Mouse (Mus musculus) kidney, postnatal 36 days (tissue): ENCODE measurements around the gene Pot1a.

Experiments
- DNase-seq, 2 experiments: peaks; one replicate each; pipeline ENCODE4 v3.0.0; 2021 to 2022; ENCODE audit warnings: mixed read lengths in 2 of 2

Gene Pot1a

GRCm38 (mm10) chr6:25808806-25809495 lies at the start of gene Pot1a:
Gene Pot1a, minus strand, starts transcription at chr6:25809246.
- DNase-seq, result peak; percentile 97 to 98

GRCm38 (mm10) chr6:25836261-25836660 lies 27.2 kb upstream of the Pot1a start:
- no peak for DNase-seq

GRCm38 (mm10) chr6:25806021-25806420 lies 3.0 kb downstream of the Pot1a start:
- DNase-seq, result no peak

GRCm38 (mm10) chr6:25802269-25802668 lies 6.8 kb downstream of the Pot1a start:
- peak in 1 of 2 experiments; percentile 16 for DNase-seq

- DNase-seq, result no peak
Measured at GRCm38 (mm10) chr6:25801230-25801629, 7.8 kb downstream of the Pot1a start.

GRCm38 (mm10) chr6:25768238-25768637 lies 40.8 kb downstream of the Pot1a start:
- DNase-seq, result peak; percentile 4 to 7

- no peak for DNase-seq
Measured at GRCm38 (mm10) chr6:25767552-25767951, 41.5 kb downstream of the Pot1a start.

GRCm38 (mm10) chr6:25767073-25767472 lies 42.0 kb downstream of the Pot1a start:
- peak in 1 of 2 experiments; percentile 15 for DNase-seq

GRCm38 (mm10) chr6:25766283-25766682 lies 42.8 kb downstream of the Pot1a start:
- no peak for DNase-seq

- no peak for DNase-seq
Measured at GRCm38 (mm10) chr6:25752651-25753050, 56.4 kb downstream of the Pot1a start.

- no peak for DNase-seq
Measured at GRCm38 (mm10) chr6:25736533-25736932, 72.5 kb downstream of the Pot1a start.

GRCm38 (mm10) chr6:25726560-25726959 lies 82.5 kb downstream of the Pot1a start:
- no peak for DNase-seq

- DNase-seq, result no peak
Measured at GRCm38 (mm10) chr6:25710601-25711000, 98.4 kb downstream of the Pot1a start.

GRCm38 (mm10) chr6:25709250-25709895 lies 99.7 kb downstream of the Pot1a start:
- peak; percentile 12 to 59 for DNase-seq

GRCm38 (mm10) chr6:25699956-25700355 lies 109.1 kb downstream of the Pot1a start:
- no peak for DNase-seq
